Mouse (Mus musculus) thymus, adult 2 months (tissue): ENCODE measurements around the gene Trip10.

ENCODE experiments used
- CTCF ChIP-seq: fragments of 200-500 bp; IDR thresholded peaks from 2 replicates; pipeline ENCODE4 v1.5.1; 2012; ENCODE audit warnings: mild to moderate bottlenecking, control low read depth, low read length, moderate library complexity, borderline replicate concordance; ENCODE audit not compliant: control insufficient read depth, poor library complexity, insufficient read depth; ENCODE audit errors: extremely low read depth
- POLR2A ChIP-seq: fragments of 200-500 bp; IDR thresholded peaks from 2 replicates; pipeline ENCODE4 v1.6.1; 2012; ENCODE audit warnings: mild to moderate bottlenecking, low read length, control low read depth, moderate library complexity; ENCODE audit not compliant: control insufficient read depth, poor library complexity, insufficient read depth; ENCODE audit errors: extremely low read depth

GRCm38 (mm10) chr17:57286718-57287355 lies 37.6 kb downstream of the Trip10 start:
- TF ChIP-seq POLR2A (no peak), CTCF (no peak)
